Mouse (Mus musculus) bone marrow, adult 2 months (tissue): ENCODE measurements around the gene Gm10188.

Experiments
- CTCF ChIP-seq: fragments of 200-500 bp; IDR thresholded peaks from 2 replicates; pipeline ENCODE4 v1.5.1; 2011; ENCODE audit warnings: low read length, control low read depth; ENCODE audit not compliant: control insufficient read depth, insufficient read depth
- POLR2A ChIP-seq: fragments of 200-500 bp; IDR thresholded peaks from 2 replicates; pipeline ENCODE4 v1.6.1; 2011; ENCODE audit warnings: low read depth, mild to moderate bottlenecking, control low read depth, low read length, borderline replicate concordance; ENCODE audit not compliant: control insufficient read depth

GRCm38 (mm10) chr1:132264577-132264976 is 35.0 kb upstream of the Gm10188 start:
- TF ChIP-seq CTCF (no peak), POLR2A (no peak)
